Mouse (Mus musculus): ENCODE results near the gene Srgap3. TPM values are rescaled to one million over a fixed set of nuclear protein-coding genes. Genes with fewer than 3 reads are reported as not detected.

The Srgap3 gene
- polyA plus RNA-seq, 1 experiment = 1.6 TPM

DNA sequence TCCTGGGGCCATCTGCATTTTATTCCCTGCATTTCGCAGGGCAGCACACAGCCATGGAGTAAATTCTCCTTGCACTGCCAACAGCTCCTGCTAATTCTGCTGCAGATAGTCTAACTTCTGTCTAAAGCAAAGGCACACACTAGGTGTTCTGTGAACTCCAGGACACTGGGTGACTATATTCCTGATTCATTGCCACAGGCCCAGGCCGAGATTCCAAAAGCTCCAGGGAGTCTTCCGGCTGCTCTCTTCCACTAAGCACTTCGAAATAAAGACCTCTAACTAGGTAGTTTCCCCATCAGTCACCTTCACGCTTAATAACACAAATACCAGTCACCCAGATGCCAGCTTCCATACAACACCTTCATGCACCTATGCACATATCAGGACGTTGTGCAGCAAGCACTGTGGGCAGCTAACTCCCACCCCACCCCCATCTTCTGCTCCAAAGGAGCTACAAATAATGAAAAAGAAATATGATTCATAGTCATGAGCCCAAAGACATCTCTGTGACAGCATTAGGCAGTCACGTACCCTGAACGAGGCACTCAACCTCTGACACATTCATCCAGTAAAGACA lies 26.4 kb downstream of the Srgap3 start:
- WGBS = 90% methylated on average over 8 of the region's 8 CpGs
- H3K4me3 ChIP-seq (replicated peaks; ENCODE audit: extremely low read depth, low read depth, low read length) = no peak overlapping the region
- no peaks in the 10 kb centered on the region for H3K4me1 ChIP-seq (ENCODE audit: control insufficient read depth, insufficient read depth, low read length)
- no peak for TF ChIP-seq POLR2A (IDR thresholded peaks at IDR 0.05; ENCODE audit: borderline replicate concordance, extremely low read depth, low read depth, low read length)
- no peak for TF ChIP-seq CTCF (IDR thresholded peaks at IDR 0.05; ENCODE audit: insufficient read depth, low read length)
- no peak for DNase-seq

DNA sequence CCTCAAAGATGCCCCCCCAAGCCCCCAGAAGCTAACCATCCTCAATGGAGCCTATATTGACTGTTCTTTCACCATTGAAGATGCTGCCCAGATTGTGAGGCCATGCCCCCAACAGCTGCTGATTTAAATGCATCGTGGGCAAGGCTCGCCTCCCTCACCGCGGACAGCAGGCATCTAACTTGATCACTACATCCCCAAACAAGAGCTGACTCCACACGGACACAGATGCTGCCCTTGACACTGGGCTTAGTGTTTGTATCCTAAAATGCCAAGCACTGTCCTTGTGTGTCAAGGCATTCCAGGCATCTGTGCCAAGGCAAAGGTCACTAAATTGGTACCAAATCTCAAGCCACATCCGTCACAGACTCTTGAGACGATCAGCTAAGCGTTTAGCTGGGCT lies 29.3 kb downstream of the Srgap3 start:
- no peak for DNase-seq
- H3K4me3 ChIP-seq (replicated peaks; ENCODE audit: extremely low read depth, low read depth, low read length) = no peak overlapping the region
- no peak for TF ChIP-seq POLR2A (IDR thresholded peaks at IDR 0.05; ENCODE audit: borderline replicate concordance, extremely low read depth, low read depth, low read length)
- no peak for TF ChIP-seq CTCF (IDR thresholded peaks at IDR 0.05; ENCODE audit: insufficient read depth, low read length)
- H3K4me1 ChIP-seq (ENCODE audit: control insufficient read depth, insufficient read depth, low read length) = no peaks in the 10 kb centered on the region
- WGBS = 85% methylated on average over 8 of the region's 8 CpGs

DNA sequence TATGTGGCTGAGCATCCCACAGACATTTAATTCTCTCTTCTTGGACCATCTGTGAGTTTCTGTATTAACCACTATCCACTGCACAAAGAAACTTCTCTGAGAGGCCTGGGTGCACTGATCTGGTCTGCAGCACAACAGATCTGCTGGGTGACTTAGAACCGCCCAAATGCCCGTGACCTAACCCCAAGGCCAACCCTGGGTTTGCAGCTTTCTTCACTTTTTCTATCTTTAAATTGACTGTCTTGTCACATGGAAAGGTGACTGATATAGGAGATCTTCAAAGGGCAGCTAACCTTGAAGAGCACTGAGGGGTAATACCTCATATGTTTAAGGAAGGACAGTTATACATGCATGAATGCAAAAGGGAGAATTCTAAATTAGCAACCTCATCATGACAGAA lies 30.8 kb downstream of the Srgap3 start:
- no peaks in the 10 kb centered on the region for H3K4me1 ChIP-seq (ENCODE audit: control insufficient read depth, insufficient read depth, low read length)
- WGBS = 95% methylated on average over 2 of the region's 2 CpGs
- TF ChIP-seq CTCF (IDR thresholded peaks at IDR 0.05; ENCODE audit: insufficient read depth, low read length) = no peak
- TF ChIP-seq POLR2A (IDR thresholded peaks at IDR 0.05; ENCODE audit: borderline replicate concordance, extremely low read depth, low read depth, low read length) = no peak
- DNase-seq = no peak
- H3K4me3 ChIP-seq (replicated peaks; ENCODE audit: extremely low read depth, low read depth, low read length) = no peak overlapping the region

DNA sequence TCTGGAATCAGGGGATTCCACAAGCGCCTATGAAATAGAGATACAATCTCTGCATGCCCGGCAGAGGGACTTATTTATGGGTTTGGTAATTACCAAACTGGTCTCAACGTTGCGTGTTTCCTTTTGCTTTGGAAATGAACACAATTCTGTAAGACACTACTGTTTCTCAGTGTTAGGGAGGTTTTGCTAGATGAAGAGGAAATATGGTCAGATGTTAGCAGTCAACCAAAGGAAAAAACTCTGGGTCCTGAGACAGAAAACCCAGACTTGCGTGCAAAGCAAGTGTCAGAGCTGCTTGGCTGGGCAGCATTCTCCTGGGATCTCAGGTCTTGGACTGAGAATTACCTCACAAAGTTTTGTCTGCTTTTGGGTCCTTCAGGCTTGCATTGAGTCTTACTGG lies 34.5 kb downstream of the Srgap3 start:
- TF ChIP-seq POLR2A (IDR thresholded peaks at IDR 0.05; ENCODE audit: borderline replicate concordance, extremely low read depth, low read depth, low read length) (no peak), CTCF (IDR thresholded peaks at IDR 0.05; ENCODE audit: insufficient read depth, low read length) (no peak)
- Histone ChIP-seq H3K4me1 (ENCODE audit: control insufficient read depth, insufficient read depth, low read length) (no peaks in the 10 kb centered on the region), H3K4me3 (replicated peaks; ENCODE audit: extremely low read depth, low read depth, low read length) (no peak overlapping the region)
- WGBS = 84% methylated on average over 5 of the region's 5 CpGs
- DNase-seq = no peak

DNA sequence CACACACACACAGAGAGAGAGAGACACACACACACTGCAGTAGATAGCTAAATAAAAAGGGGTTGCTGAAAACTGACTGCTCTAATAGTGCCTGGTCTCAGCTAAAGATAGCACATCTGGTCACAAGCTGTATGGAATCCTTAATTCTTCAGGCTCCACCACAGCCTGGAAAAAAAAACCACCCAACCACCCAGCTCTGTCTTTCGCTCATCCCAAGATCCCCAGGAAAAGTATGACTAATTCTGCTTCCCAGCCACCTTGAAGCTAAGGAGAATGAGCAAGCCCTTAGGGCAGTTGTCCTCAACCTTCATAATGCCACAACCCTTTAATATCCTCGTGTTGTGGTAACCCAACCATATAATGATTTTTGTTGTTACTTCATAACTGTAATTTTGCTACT lies 37.4 kb downstream of the Srgap3 start:
- TF ChIP-seq CTCF (IDR thresholded peaks at IDR 0.05; ENCODE audit: insufficient read depth, low read length) (no peak), POLR2A (IDR thresholded peaks at IDR 0.05; ENCODE audit: borderline replicate concordance, extremely low read depth, low read depth, low read length) (no peak)
- 79% methylated on average over 2 of the region's 2 CpGs for WGBS

DNA sequence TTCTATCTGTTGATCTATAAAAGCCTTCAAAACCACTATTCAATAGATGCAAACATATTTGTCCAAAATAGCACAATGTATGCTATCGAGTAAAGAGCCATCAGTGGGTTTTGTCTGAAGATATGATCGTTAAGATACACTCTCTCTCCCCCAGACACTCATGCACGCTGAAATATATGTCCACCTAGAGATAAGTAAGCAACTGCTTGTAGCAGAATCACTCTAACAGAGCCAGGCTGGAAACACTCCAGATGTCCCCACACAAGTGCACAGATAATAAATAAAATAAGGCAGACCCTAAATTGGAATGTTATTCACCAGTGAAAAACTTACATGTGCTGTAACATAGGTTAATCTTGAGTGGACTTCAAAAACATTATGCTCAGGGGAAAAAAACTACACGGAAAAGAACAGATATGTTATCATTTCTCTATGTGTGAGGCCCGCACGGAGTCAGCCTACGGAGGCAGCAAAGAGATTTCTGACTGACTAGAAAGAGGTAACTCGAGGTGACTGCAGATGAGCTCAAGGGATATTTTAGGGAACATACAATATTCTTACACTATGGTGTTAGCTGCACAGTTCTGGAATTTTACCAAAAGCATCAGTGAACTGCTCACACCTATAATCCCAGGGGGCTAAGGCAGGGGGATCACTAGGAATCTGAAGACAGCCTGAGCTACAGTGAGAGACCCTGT lies 39.0 kb downstream of the Srgap3 start:
- no peak for DNase-seq
- TF ChIP-seq POLR2A (IDR thresholded peaks at IDR 0.05; ENCODE audit: borderline replicate concordance, extremely low read depth, low read depth, low read length) = no peak
- TF ChIP-seq CTCF (IDR thresholded peaks at IDR 0.05; ENCODE audit: insufficient read depth, low read length) = no peak
- Histone ChIP-seq H3K4me1 (ENCODE audit: control insufficient read depth, insufficient read depth, low read length) (no peaks in the 10 kb centered on the region), H3K4me3 (replicated peaks; ENCODE audit: extremely low read depth, low read depth, low read length) (no peak overlapping the region)
- 74% methylated on average over 8 of the region's 8 CpGs for WGBS

More for the DNA sequence above, 37.4 kb downstream of the Srgap3 start:
- Histone ChIP-seq H3K4me3 (replicated peaks; ENCODE audit: extremely low read depth, low read depth, low read length) (no peak overlapping the region), H3K4me1 (ENCODE audit: control insufficient read depth, insufficient read depth, low read length) (no peaks in the 10 kb centered on the region)
- DNase-seq = no peak

DNA sequence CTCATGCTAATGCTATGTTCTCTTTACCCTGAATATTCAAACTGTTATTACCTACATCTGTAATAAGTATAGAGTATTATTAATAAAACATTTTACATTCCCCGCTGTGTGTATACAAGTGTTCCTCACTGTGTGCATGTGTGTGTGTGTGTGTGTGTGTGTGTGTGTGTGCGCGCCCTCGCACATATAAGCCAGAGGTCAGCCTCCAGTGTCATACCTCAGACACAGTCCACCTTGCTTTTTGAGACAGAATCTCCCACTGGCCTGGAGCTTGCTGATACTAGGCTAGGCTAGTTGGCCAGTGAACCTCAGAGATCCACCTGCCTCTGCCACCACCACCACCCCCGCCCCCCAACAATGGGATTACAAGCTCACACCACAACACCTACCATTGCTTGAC lies 43.3 kb downstream of the Srgap3 start:
- no peak for DNase-seq
- 95% methylated on average over 5 of the region's 5 CpGs for WGBS
- TF ChIP-seq POLR2A (IDR thresholded peaks at IDR 0.05; ENCODE audit: borderline replicate concordance, extremely low read depth, low read depth, low read length) (no peak), CTCF (IDR thresholded peaks at IDR 0.05; ENCODE audit: insufficient read depth, low read length) (no peak)
- no peaks in the 10 kb centered on the region for H3K4me1 ChIP-seq (ENCODE audit: control insufficient read depth, insufficient read depth, low read length)
- H3K4me3 ChIP-seq (replicated peaks; ENCODE audit: extremely low read depth, low read depth, low read length) = no peak overlapping the region

DNA sequence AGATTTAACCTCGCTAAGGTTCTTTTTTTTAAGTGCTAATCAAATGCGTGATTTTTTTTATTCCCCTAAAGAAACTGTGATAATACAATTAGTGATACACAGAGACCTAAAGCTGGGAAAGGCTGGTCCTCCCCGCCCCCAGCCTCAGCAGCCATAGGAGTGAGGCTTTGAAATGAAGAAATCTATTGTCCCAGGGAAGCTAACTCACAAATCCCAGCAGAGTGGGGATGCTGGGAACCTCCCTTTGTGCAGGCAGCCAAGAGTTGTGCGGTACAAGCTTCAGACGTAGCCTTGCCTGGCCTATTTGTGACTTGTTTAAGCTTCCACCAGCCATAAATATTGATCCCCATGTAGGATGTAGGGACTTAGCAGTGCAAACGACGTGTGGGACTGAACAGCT lies 43.8 kb downstream of the Srgap3 start:
- TF ChIP-seq CTCF (IDR thresholded peaks at IDR 0.05; ENCODE audit: insufficient read depth, low read length) (no peak), POLR2A (IDR thresholded peaks at IDR 0.05; ENCODE audit: borderline replicate concordance, extremely low read depth, low read depth, low read length) (no peak)
- WGBS = 48% methylated on average over 7 of the region's 7 CpGs
- no peak for DNase-seq
- no peaks in the 10 kb centered on the region for H3K4me1 ChIP-seq (ENCODE audit: control insufficient read depth, insufficient read depth, low read length)
- H3K4me3 ChIP-seq (replicated peaks; ENCODE audit: extremely low read depth, low read depth, low read length) = no peak overlapping the region

DNA sequence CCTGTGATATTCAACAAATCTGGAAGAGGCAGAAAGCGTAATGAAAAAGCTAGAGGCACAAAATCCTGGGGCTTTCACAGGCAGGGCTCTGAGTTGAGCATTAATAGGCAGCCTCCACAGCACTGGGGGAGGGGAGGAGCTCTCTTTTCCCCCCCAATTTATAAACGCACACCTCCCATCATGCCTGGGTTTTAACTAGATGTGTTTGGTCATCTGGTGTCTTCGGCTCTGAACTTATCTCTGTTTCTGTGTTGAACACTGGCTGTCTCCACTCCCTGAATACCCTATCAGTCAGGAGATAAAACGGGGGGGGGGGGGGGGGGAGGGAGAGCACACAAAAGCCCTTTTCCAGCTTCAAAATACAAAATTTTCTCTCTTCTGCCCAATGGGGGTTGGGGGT lies 44.3 kb downstream of the Srgap3 start:
- no peak for DNase-seq
- TF ChIP-seq POLR2A (IDR thresholded peaks at IDR 0.05; ENCODE audit: borderline replicate concordance, extremely low read depth, low read depth, low read length) (no peak), CTCF (IDR thresholded peaks at IDR 0.05; ENCODE audit: insufficient read depth, low read length) (no peak)
- no peak overlapping the region for H3K4me3 ChIP-seq (replicated peaks; ENCODE audit: extremely low read depth, low read depth, low read length)
- WGBS = 35% methylated on average over 4 of the region's 4 CpGs
- no peaks in the 10 kb centered on the region for H3K4me1 ChIP-seq (ENCODE audit: control insufficient read depth, insufficient read depth, low read length)

DNA sequence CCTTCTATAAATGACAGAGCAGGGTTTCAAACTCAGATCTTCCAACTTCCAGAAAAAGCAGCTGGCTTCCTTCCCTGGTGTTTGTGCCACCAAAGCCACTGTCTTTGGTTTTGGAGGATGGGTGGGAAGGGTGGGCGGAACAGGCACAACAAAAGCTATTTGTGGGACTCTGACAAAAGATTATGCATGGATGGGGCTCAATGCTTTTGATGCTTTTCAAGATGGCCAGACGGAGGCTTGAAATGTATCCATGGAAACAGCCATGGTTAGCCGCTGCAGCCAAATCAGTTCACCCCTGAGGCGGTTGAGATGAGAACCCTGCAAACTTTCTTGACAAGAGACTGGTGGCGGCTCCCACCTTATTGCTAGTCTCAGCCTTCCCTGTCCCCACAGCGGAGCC lies 46.8 kb downstream of the Srgap3 start:
- H3K4me3 ChIP-seq (replicated peaks; ENCODE audit: extremely low read depth, low read depth, low read length) = no peak overlapping the region
- H3K4me1 ChIP-seq (ENCODE audit: control insufficient read depth, insufficient read depth, low read length) = no peaks in the 10 kb centered on the region
- 96% methylated on average over 6 of the region's 6 CpGs for WGBS
- no peak for DNase-seq
- TF ChIP-seq CTCF (IDR thresholded peaks at IDR 0.05; ENCODE audit: insufficient read depth, low read length) = no peak
- TF ChIP-seq POLR2A (IDR thresholded peaks at IDR 0.05; ENCODE audit: borderline replicate concordance, extremely low read depth, low read depth, low read length) = no peak
